Mouse (Mus musculus): ENCODE results near the gene F11r.

- TF ChIP-seq EP300 (optimal IDR thresholded peaks at IDR 0.05) = no peak
- peak; percentile 81 for TF ChIP-seq CTCF (IDR thresholded peaks at IDR 0.05; ENCODE audit: low read depth)
Observed at GRCm38 (mm10) chr1:171501636-171502080, 64.3 kb downstream of the F11r start.

Measured in stomach, postnatal 0 days (tissue).